Mouse (Mus musculus): ENCODE measurements at regions not wholly inside any gene's neighbourhood (a gene's known extent, or its start where the extent isn't known, plus 50 kb on each side); places are given as distances from the start of the nearest gene placed in this dataset.

- Histone ChIP-seq H3K36me3 (replicated peaks) (no peaks in the 10 kb centered on the region), H3K4me3 (0 out of 2 replicates have a peak overlapping the region, but pooled peaks have one; percentile 12), H3K9me3 (no peaks in the 10 kb centered on the region), H3K4me1 (peaks cover 16% of the 10 kb centered on the region), H3K27me3 (ENCODE audit: poor library complexity, severe bottlenecking) (peaks cover 5% of the 10 kb centered on the region), H3K27ac (0 out of 2 replicates have a peak overlapping the region, but pooled peaks have one; percentile 20)
- DNase-seq (ENCODE audit: extremely low spot score, low spot score): no peak
- 14% methylated on average over 10 of the region's 10 CpGs for WGBS
Observed at GRCm38 (mm10) chr17:79771727-79772126, 56.9 kb upstream of the Cyp1b1 start.

- peaks cover 16% of the 10 kb centered on the region for H3K4me1 ChIP-seq
- peaks cover 5% of the 10 kb centered on the region for H3K27me3 ChIP-seq (ENCODE audit: poor library complexity, severe bottlenecking)
- H3K36me3 ChIP-seq (replicated peaks): no peaks in the 10 kb centered on the region
- no peak overlapping the region for H3K27ac ChIP-seq
- no peak overlapping the region for H3K4me3 ChIP-seq
- WGBS: 84% methylated on average over 7 of the region's 7 CpGs
- no peaks in the 10 kb centered on the region for H3K9me3 ChIP-seq
- DNase-seq (ENCODE audit: extremely low spot score, low spot score): no peak
Observed at GRCm38 (mm10) chr17:79770911-79771310, 56.0 kb upstream of the Cyp1b1 start.

DNA sequence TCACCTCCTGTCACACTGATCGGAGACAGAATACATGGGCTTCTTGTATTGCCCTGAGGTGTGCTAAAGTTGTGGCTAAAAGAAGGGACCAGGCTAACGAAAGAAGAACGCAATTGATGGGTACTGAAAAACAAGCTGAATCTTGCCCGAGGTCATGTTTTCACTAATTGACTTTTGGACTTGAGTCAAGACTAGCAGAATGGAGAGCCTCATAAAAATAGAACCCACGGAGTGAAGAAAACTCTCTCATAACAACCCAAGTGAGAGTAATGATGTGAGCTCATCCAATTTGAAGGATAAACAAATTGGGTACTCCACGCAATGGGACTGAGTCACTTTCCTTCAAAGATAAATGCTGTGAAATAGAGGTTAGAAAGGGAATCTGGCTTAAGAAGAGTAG is 55.0 kb upstream of the Cyp1b1 start:
- Histone ChIP-seq H3K36me3 (replicated peaks) (no peaks in the 10 kb centered on the region), H3K9me3 (no peaks in the 10 kb centered on the region), H3K4me1 (peaks cover 10% of the 10 kb centered on the region), H3K27ac (no peak overlapping the region), H3K27me3 (ENCODE audit: poor library complexity, severe bottlenecking) (peaks cover 5% of the 10 kb centered on the region), H3K4me3 (no peak overlapping the region)
- 83% methylated on average over 6 of the region's 6 CpGs for WGBS
- no peak for DNase-seq (ENCODE audit: extremely low spot score, low spot score)

GRCm38 (mm10) chr17:79768080-79768479 is 53.2 kb upstream of the Cyp1b1 start:
- H3K27me3 ChIP-seq (ENCODE audit: poor library complexity, severe bottlenecking): peaks cover 5% of the 10 kb centered on the region
- H3K27ac ChIP-seq: no peak overlapping the region
- H3K9me3 ChIP-seq: no peaks in the 10 kb centered on the region
- no peak overlapping the region for H3K4me3 ChIP-seq
- H3K4me1 ChIP-seq: peaks cover 10% of the 10 kb centered on the region
- WGBS: 87% methylated on average over 2 of the region's 2 CpGs
- DNase-seq (ENCODE audit: extremely low spot score, low spot score): no peak
- no peaks in the 10 kb centered on the region for H3K36me3 ChIP-seq (replicated peaks)

DNA sequence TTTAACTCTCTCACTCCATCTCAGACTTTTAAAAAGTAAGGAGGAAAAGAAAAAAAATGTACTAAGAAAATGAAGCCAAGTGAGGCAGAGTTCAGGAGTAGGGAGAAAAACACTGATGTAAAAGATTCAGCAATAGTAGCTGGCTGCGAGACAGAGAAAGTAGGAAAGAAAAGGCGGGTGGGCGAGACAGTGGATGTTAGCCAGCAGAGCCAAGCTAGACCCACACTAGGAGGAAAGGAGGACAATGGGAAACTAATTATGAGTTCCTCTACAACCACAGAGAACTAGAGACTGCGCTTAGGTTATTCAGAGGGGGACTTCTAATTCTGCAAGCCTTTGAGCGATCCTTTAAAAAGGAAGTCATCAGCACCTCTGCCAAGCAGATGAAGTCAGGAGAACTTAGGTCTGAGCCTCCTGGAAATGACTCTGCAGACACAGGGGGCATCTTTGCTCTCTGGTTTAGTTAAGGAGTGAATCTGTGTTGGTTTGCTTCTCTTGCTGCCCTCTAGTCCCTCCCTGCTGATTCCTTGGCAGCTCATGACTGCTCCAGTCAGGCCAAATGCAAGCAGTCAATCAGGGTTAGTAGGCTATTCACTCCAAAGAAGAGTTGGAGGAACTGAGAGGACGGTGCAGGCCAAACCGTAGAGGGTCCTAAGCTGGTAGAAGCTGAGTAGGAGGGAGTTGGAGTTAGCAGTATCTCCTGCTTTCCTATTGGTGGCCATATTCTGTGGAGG is 50.4 kb upstream of the Cyp1b1 start:
- H3K27ac ChIP-seq: no peak overlapping the region

More for the DNA sequence above, 50.4 kb upstream of the Cyp1b1 start:
- H3K27me3 ChIP-seq (ENCODE audit: poor library complexity, severe bottlenecking): no peaks in the 10 kb centered on the region
- H3K4me1 ChIP-seq: no peaks in the 10 kb centered on the region
- 86% methylated on average over 7 of the region's 7 CpGs for WGBS
- no peaks in the 10 kb centered on the region for H3K9me3 ChIP-seq
- H3K36me3 ChIP-seq (replicated peaks): no peaks in the 10 kb centered on the region
- DNase-seq (ENCODE audit: extremely low spot score, low spot score): no peak
- H3K4me3 ChIP-seq: no peak overlapping the region
